Mouse (Mus musculus) testis, postnatal 10 days (tissue): ENCODE measurements around the gene Socs4.
"Not testable (repeated sequence)": the region's sequence is repeated elsewhere in the genome, so short reads cannot be mapped to it uniquely, and the experiment has no call there.

ENCODE experiments used
- DNase-seq: peaks from one replicate; pipeline ENCODE4 v3.0.0; 2021; ENCODE audit warnings: low spot score

Socs4 gene

GRCm38 (mm10) chr14:47287021-47287420, 10.3 kb downstream of the Socs4 start:
- no peak for DNase-seq

- DNase-seq: peak; percentile 63
Observed at GRCm38 (mm10) chr14:47291772-47292171, 15.0 kb downstream of the Socs4 start.

GRCm38 (mm10) chr14:47294136-47294535, 17.4 kb downstream of the Socs4 start:
- DNase-seq: no peak

- no peak for DNase-seq
Observed at GRCm38 (mm10) chr14:47296232-47296631, 19.5 kb downstream of the Socs4 start.

- DNase-seq: peak; percentile 97
Observed at GRCm38 (mm10) chr14:47297785-47298407, 21.2 kb downstream of the Socs4 start, which contains the start of gene Mapk1ip1l. Mapk1ip1l (plus strand) TSS chr14:47298266.

GRCm38 (mm10) chr14:47298408-47298792, 21.7 kb downstream of the Socs4 start:
- no peak for DNase-seq

- DNase-seq: peak; percentile 63
Observed at GRCm38 (mm10) chr14:47298819-47299261, 22.1 kb downstream of the Socs4 start.

GRCm38 (mm10) chr14:47302885-47303680, 26.4 kb downstream of the Socs4 start:
- no peak for DNase-seq

GRCm38 (mm10) chr14:47304814-47305405, 28.2 kb downstream of the Socs4 start:
- no peak for DNase-seq

- no peak for DNase-seq
Observed at GRCm38 (mm10) chr14:47305933-47306332, 29.2 kb downstream of the Socs4 start.

GRCm38 (mm10) chr14:47307669-47308068, 30.9 kb downstream of the Socs4 start:
- no peak for DNase-seq

- no peak for DNase-seq
Observed at GRCm38 (mm10) chr14:47309061-47309460, 32.3 kb downstream of the Socs4 start.

GRCm38 (mm10) chr14:47310342-47311181, 33.8 kb downstream of the Socs4 start:
- no peak for DNase-seq

GRCm38 (mm10) chr14:47319362-47319761, 42.6 kb downstream of the Socs4 start:
- DNase-seq: no peak

- not testable (repeated sequence) for DNase-seq
Observed at GRCm38 (mm10) chr14:47321581-47321980, 44.9 kb downstream of the Socs4 start.

GRCm38 (mm10) chr14:47325965-47326761, 49.4 kb downstream of the Socs4 start:
- no peak for DNase-seq

GRCm38 (mm10) chr14:47327347-47327746, 50.6 kb downstream of the Socs4 start:
- DNase-seq: no peak

- no peak for DNase-seq
Observed at GRCm38 (mm10) chr14:47331920-47332319, 55.2 kb downstream of the Socs4 start.

- DNase-seq: peak; percentile 78
Observed at GRCm38 (mm10) chr14:47334819-47335218, 58.1 kb downstream of the Socs4 start.

- no peak for DNase-seq
Observed at GRCm38 (mm10) chr14:47335300-47335699, 58.6 kb downstream of the Socs4 start.

- DNase-seq: no peak
Observed at GRCm38 (mm10) chr14:47340231-47340925, 63.6 kb downstream of the Socs4 start.
